Mouse (Mus musculus): Measurements from ENCODE around the gene Chsy1.

The Chsy1 gene

DNA sequence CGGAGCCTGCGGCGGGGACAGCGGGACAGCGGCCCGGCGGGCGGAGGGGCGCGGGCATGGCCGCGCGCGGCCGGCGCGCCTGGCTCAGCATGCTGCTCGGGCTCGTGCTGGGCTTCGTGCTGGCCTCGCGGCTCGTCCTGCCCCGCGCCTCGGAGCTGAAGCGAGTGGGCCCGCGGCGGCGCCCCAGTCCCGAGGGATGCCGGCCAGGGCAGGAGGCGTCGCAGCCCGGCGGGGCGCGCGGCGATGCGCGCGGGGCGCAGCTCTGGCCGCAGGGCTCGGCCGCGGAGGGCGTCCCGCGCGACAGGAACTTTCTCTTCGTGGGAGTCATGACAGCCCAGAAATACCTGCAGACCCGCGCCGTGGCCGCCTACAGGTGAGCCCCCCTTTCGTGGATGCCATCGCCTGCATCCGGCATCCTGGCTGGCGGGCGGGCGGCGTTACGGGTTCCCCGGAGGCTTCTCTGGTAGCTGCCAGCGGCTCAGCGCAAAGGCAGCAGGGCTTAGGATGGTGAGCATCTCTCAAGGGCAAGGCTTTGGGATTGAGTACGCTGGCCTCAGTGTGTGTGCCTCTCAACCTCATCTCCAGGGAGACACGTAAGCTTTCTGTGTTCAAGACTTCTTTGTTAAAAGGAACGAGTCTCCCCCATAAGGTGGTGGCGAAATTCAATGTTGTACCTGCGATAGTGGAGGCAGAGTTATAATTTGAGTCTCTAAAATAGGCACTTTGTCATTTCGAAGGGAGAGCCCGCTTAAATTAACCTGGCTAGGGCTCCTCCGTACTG lies 730 bp downstream of the Chsy1 start:
- DNase-seq: peak; percentile 29

DNA sequence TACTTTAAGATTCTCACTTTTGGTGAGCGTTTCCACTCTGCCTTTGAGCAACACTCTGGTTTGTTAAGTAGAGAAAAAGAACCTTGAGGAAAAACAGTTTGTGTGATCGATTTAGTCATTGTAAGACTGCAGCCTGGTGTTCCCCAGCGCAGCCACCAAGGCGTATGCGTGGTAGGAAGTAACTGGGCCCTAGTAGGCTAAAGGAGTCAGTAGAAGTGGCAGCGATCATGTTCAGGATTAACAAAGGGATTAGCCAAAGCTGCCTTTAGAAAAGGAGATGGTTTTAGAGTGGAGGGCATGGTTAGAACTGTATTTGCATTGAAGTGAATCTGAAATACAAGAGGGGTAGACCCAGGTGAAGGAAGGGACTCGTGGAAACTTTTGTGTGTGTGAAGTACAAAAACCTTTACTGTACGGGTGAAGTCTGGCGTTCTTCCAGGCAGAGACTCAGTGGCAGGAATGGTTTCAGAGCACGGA lies 1.4 kb downstream of the Chsy1 start:
- DNase-seq: no peak

DNA sequence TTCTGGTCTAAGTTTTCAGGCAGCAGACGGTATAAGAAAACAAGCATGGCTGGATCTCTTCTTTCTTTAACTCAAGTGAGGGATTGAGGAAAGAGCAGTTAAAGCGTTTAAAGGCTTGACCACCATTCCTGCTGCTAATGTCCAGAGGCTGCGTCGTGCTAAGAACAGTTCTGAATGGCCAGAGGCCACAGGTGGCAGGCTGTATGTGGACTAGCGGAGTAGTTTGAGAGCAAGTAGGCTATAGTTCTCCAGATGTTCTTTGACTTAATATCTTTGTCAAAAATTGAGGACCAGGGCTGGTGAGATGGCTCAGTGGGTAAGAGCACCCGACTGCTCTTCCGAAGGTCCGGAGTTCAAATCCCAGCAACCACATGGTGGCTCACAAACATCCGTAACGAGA lies 1.9 kb downstream of the Chsy1 start:
- no peak for DNase-seq

DNA sequence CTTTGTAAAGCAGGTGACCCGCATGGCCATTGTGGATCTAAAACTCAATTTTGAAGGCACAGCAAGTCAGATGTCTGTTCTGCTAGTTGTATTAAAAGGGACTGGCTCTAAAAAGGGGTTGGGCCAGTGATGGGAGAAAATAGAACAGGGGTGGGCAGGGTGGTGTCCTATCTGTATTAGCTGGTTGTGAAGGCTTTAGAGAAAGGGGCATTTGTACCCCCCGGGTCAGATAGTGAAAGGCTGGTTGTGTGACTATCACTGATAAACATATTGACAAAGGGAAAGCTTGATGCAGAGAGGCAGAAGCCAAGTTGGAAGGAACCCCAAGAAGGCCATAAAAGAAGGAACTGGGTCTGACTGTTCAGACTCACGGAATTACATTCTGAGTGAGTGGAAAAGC lies 4.2 kb downstream of the Chsy1 start:
- no peak for DNase-seq

DNA sequence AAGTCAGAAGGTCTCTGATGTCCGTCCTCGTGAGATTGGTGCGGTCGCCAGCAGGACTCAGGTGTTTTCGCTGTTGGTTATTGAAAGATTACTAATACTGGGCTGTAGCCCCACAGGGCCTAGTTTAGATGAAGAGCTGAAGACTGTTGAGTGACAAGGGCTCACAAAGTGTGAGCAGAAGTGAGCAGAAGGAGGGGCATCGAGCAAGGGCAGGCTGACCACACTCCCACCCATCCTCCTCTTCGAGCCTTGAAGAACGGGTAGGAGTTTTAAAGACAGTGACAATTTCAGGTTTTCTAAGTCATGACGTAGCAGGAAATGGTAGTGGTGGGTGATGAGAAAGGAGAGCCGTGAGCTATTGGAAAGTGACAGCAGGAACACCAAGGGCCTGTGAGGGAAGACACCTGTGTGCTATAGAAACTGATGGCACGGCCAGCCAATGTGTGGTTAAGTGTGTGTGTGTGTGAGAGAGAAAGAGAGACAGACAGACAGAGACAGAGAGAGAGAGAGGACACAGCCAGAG lies 6.6 kb downstream of the Chsy1 start:
- no peak for DNase-seq

DNA sequence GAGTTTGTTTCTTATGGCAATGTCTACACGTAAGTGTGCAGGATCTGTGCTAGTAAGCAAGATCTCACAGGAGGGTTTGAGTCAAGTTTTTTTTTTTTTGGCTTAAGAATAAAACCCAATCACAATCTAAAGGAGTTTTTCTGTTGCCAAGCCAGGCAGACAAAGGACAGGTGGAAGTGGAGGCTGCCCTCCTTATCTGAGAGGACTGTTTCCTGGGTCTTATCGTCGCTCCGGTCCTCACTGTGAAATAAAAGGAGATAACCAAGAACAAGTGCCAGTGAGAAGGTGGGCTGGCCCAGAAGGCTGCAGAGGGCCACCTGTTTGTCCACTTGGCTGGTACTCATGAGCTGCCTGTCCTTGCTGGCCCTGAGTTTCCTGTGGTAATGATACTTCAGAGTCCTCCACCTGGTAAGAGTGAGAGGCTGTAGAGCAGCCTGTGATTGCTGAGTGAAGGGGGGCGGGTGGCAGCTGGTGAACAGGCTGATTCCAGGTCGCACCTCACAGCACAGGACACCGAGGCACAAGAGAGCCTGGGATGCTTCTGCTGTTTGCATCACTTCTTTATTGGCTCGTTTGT lies 7.7 kb downstream of the Chsy1 start:
- no peak for DNase-seq

DNA sequence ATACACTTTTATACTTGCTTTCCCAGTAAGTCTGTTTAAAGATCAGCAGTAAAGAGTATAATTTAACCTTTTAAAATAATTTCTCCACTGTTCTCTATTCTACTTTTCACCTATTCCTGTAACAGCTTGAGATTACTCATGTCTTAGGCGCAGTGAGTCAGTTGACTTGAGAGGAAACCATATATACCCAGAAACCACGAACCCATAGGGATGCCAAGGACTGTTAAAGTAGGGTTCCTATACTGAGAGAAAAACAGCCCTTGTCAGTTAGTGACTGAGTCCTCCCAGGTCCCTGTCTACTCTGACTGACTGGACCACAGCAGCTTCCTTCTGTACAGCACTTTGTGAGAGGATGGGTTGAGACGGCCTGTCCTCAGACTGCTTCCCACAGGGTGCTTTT lies 8.7 kb downstream of the Chsy1 start:
- DNase-seq: no peak

DNA sequence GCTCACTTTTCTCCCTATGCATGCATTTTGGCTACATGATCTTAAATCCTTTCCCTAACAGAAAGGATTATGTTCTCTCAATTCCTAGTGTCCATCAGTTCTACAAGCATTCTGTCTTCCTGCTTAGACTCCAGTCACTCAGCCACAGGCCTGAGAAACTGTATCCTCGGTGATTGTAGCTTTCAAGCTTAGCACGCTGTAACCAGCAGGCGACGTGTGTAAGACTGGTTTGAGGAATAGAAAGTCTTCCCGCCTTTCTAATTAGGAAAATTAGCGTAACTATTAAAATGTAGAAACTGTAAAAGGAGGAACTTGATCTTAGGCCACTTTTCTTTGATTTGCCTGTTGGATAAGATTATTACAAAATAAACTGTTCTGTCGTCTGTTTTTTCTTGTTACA lies 9.5 kb downstream of the Chsy1 start:
- no peak for DNase-seq

DNA sequence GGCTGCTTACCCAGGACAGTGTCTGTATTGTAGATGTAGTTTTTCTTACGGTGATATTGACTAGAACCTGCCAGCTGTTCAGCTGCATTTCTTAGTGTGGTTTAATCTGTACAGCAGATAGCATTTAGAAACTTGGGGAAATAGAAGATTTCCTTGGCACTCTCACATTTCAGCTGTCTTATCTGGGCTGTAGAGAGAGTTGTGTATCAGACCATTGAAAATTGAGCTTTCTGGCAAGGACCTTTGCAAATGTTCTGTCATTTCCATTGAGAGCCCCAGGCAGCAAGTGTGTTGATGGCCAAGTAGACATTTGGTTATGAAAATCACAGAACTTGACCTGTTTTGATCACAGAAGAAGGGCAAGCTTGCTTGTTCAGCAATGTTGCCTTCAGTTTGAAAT lies 10.8 kb downstream of the Chsy1 start:
- no peak for DNase-seq

DNA sequence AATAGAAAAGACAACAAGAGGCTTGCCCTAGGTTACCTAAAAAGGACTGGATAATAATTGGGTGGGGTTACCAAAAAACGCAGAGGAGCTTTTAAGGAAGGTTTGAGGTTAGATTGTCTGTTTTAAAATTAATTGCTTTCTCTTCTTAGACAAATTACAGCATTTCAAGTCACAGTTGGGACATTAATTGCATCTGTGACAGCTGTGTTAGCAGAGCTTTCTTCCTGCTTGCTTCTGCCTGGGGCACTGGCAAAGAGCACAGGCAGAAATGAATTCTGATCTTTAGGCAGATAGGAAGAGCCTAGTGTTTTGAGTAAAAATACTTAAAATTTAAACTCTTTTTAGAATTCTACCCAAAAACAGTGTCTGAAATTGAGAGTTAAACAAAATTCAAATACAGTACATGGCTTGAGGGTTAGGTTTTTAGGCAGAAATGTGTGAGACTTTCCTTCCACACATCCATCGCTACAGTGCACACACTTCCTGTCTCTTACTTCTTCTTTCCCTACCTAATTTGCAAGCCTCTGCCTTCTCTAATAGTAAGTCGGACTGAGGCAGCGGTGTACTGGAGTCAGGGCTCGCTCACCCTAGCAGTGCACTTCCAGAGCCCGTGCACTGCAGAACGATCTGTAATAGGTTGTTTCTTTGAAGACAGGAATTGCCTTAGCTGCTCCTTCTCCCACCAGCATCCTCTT lies 11.5 kb downstream of the Chsy1 start:
- no peak for DNase-seq

DNA sequence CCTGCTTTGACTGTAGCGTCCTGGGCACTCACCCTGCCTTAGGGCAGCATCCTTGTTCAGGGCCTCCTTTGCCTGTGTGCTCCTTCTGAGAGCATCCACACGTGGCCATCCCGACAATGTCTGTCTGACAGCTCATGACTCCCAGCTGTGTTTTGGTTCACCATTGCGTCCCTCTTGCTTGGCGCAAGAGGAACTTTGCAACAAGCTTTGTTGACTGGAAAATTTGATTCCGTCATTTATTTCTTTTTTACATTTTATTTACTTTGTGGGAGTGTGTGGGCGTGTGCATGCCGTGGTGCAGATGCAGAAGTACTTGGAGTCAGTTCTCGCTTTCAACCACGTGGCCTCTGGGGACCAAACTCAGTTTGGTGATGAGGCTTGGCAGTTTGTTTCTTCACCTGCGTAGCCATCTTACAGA lies 15.2 kb downstream of the Chsy1 start:
- no peak for DNase-seq

DNA sequence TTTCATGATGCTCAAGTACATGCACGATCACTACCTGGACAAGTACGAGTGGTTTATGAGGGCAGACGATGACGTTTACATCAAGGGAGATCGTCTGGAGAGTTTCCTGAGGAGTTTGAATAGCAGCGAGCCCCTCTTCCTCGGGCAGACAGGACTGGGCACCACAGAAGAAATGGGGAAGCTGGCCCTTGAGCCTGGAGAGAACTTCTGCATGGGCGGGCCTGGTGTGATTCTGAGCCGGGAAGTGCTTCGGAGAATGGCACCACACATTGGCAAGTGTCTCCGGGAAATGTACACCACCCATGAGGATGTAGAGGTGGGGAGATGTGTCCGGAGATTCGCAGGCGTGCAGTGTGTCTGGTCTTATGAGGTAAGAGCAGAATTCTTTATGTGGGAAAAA lies 16.1 kb downstream of the Chsy1 start:
- DNase-seq: no peak

DNA sequence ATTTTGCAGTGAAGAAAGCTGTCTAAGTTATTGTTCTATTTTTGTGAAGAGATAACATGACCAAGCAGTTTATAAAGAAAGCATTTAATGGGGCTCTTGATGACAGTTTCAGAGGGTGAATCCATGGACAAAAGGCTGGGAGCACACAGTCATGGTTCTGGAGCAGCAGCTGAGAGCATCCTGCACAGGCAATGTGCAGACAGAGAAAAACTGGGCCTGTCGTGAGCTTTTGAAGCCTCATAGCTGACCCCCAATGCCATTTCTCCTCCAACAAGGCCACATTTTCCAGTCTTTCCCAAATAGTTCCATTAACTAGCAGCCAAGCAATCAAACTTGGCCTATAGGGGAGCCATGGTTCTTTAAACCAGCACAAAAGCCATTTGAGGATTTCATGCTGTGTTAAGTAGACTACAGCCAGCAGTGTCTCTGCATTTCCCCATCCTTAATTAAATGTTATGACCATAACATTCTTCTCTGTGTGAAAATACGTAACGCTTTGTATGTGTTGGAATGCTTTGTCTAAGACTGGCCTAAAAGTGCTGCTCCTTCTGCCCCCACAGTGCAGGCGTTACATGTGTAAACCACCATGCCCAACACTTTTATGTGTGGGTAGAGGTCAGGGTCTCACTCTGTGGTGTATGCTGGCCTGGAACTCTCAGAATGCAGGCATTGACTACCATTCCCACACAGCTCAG lies 18.8 kb downstream of the Chsy1 start:
- DNase-seq: no peak

DNA sequence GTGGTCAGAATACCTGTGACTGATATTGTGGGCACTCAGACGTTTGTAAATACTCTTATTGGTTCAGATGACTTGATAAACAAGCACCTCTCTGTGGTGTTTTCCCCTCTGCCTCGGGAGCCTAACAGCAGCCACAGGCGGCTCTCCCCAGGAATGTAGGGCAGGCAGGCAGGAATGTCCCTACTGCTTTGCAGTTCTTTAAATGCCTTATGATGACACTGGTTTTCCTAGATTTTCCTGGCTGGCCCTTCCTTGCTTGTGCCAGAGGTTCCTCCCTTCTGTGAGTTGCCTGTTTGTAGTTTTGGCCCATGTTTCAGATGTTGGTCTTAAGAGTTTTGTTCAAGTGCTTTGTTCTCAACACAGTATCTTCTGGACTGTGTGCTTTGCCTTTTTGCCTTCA lies 19.5 kb downstream of the Chsy1 start:
- no peak for DNase-seq

DNA sequence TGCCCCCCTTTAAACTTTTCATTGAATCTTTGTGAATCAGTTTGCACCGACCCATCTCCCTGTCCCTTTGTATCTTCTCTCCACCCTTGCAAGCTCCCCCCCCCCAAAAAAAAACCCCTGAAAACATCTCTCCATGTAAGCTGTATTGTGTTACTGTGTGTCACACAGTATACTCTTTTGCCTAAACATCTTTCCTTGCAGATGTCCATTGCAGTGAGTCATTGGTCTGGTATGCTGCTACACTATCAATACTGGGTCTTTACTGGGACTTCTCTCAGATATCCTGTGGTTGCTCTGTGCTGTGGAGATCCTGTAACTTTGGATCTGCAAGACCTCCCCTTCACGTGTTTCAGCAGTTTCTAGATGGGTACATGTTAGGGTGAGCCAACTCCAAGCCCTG lies 21.0 kb downstream of the Chsy1 start:
- DNase-seq: no peak

DNA sequence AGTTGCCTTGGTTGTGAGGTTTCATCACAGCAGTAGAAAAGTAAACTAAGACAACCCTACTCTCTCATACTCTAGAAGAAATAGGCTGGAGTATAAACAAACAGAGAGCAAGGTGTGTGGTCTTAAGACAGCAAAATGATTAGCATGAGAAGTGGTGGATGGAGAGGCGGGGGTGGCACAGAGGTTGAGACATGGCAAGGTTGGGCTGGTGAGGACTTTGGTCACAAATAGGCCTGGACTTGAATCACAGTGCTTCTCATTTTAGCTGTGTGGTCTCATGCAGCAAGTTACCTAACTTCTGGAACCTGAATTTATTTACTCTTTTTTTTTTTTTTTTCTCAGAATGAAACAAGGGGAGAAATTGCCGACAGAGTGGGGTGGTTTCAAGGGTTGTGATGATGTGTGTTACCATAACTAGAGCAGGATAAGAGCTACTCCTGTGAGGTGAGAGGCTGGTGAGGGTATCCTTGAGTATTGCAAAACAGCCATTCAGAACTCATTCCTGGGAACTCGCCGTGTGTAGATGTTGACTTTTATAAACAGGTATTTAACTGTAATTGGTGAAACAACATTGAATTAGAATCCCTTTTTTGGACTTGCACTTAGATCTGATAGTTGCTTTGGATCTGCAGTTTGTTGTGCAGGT lies 22.6 kb downstream of the Chsy1 start:
- no peak for DNase-seq

DNA sequence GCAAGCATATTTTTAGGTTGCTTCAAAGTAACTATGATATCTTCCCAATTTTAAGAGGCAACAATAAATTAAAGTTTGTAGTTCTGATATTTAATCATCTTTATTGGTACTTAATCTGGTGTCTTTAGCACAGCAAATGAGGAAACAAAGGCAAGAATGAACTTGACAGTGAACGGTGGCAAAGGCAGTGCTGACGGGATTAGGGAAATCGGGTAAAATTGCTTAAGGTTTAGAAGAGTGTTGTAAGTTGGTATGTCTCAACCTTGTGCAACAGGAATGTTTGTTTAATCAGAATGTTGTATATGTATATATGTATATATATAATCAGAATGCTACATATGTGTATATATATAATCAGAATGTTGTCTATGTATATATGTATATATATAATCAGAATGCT lies 24.8 kb downstream of the Chsy1 start:
- DNase-seq: no peak

DNA sequence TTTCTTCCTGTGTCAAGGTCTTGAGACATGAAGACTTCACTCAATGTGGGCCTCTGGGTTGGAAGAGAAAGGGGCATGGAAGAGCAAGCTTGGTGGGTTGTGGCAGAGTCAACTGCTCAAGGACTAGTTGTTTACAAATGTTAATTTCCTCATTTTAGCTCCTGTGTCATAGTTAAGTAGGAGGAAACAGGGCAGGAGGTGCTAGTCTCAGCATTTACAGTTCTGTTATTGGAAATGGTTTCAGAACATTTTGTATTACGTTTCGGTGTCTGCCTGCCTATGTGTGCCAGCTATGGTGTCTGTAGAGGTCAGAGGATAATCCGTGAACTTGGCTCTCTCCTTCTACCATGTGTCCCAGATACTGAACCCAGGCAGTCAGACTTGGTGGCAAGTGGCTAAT lies 26.3 kb downstream of the Chsy1 start:
- DNase-seq: no peak

DNA sequence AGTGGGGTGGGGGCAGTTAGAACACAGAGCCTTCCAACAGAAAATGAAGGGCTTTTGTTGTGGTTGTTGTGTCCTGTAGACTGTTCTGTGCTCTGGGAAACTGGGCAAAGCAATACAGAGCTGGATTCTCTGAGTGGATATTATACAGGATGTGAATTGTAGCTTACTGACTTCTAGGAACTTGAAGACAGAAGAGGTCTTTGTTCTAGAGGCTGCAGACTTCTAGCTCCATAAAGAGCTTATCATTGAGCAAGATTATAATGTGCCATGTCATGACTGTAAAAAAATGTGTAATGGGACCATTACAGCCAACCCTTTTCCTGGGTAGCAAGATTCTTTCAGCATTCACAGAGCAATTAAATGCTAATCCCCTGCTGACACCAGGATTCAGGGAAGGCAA lies 26.9 kb downstream of the Chsy1 start:
- no peak for DNase-seq

DNA sequence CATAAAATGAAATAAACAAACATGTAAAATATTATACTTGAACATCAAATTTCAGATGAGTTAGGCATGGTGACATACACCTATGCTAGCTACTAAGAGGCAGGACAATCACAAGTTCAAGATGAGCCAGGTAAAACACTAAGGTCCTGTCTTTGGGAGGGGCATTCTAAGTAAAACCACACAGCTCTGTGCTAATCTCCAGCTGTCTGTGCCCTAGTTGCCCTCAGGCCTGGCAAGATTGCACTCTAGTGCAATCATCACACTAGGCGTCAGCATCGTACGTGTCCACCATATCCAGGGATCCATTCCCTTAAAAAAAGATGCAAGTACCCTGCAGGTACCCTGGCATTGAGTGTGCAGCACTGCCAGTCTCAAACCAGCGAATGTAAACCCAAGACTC lies 28.0 kb downstream of the Chsy1 start:
- no peak for DNase-seq

DNA sequence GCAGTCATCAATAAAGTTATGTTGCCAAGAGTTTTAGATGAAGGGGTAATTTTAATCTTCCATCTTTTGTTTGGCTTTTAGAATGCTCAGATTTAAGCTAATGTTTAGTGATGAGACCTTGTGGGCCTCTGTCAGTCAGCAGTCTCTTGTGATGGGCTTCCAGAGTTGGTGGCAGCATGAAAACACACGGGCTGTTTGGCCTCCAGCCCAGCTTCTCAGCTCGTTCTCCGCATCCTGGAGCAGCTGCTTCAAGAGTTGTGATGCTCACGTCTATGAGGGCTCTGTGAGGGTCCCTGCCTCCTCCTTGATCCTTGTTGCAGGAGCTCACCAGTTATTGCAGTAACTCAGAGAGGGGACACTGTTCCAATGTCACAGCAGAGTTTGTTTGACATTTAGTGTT lies 29.0 kb downstream of the Chsy1 start:
- no peak for DNase-seq

DNA sequence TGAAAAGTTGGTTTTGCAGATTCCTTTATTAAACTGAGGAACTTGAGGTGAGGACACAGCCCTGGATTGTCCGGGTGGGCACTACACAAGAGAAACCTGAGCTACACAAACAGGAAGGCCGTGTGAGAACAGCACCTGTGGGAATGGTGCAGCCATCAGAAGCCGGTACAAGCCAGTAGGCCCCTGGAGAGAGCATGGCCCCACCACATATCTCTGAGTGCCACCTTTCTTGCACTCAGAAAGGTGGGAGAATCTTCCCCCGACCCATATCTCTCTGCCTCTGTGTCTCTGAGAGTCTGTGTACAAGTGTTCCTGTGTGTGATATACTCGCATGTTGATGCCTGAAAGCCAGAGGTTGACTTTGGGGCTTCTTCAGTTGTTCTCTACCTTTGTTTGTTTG lies 29.6 kb downstream of the Chsy1 start:
- no peak for DNase-seq

DNA sequence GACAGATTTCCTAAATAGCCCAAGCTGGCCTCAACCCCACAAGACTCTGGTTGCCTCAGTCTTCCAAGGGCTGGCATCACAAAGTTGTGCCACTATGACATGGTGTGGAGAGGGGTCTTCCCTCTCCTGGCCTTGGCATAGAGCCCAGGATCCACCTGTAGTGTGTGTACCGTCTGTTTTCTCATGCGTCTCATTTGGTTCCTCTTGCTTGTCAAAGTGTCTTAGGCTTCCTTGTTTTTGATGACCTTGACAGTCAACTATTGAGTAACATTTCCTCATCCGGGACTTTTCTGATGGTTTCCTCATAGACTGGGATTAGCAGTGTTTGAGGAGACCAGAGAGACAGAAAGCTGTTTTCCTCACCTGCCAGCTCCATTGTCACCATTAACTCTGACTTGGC lies 30.8 kb downstream of the Chsy1 start:
- no peak for DNase-seq

Data from right cerebral cortex, adult 18-20 months (tissue).